Mouse (Mus musculus) olfactory bulb, adult 2 months (tissue): Measurements from ENCODE around the gene AC170998.1. TPM values are rescaled to one million over a fixed set of nuclear protein-coding genes. Genes with fewer than 3 reads are reported as not detected.
"Not testable (repeated sequence)": the region's sequence is repeated elsewhere in the genome, so short reads cannot be mapped to it uniquely, and the experiment has no call there.

Experiments
- H3K27ac ChIP-seq: fragments of 200-500 bp; 2 replicates; pipeline ENCODE4 v1.5.1; 2012; ENCODE audit warnings: low read depth, low read length; ENCODE audit not compliant: insufficient read depth
- H3K4me1 ChIP-seq: fragments of 200-500 bp; 2 replicates; pipeline ENCODE4 v1.6.1; 2012; ENCODE audit warnings: low read length; ENCODE audit not compliant: control insufficient read depth, insufficient read depth
- H3K4me3 ChIP-seq: fragments of 200-500 bp; 2 replicates; pipeline ENCODE4 v1.5.1; 2012; ENCODE audit warnings: mild to moderate bottlenecking, low read depth, low read length, moderate library complexity; ENCODE audit not compliant: insufficient read depth
- CTCF ChIP-seq: fragments of 200-500 bp; IDR thresholded peaks from 2 replicates; pipeline ENCODE4 v1.5.1; 2012; ENCODE audit warnings: low read depth, mild to moderate bottlenecking, low read length, moderate library complexity; ENCODE audit not compliant: insufficient read depth
- POLR2A ChIP-seq: fragments of 200-500 bp; IDR thresholded peaks from 2 replicates; pipeline ENCODE4 v1.6.1; 2012; ENCODE audit warnings: mild to moderate bottlenecking, low read depth, low read length, moderate library complexity; ENCODE audit not compliant: insufficient read depth
- WGBS: fragments of 180-500 bp; shearing (Covaris S2); methylation state at CpG from one replicate; pipeline ENCODE4 v1.1.7; 2018; 5-methylcytosine and 5-hydroxymethylcytosine counted together
- polyA plus RNA-seq: library from polyadenylated mRNA; stranded (reverse); fragments of >200 nt; gene quantifications from 2 replicates; pipeline ENCODE4 v1.2.4, GENCODE M21; 2012; ENCODE audit warnings: low replicate concordance; ENCODE audit not compliant: missing spikeins, insufficient read depth, insufficient read length

The AC170998.1 gene
- polyA plus RNA-seq, 1 experiment = not detected

DNA sequence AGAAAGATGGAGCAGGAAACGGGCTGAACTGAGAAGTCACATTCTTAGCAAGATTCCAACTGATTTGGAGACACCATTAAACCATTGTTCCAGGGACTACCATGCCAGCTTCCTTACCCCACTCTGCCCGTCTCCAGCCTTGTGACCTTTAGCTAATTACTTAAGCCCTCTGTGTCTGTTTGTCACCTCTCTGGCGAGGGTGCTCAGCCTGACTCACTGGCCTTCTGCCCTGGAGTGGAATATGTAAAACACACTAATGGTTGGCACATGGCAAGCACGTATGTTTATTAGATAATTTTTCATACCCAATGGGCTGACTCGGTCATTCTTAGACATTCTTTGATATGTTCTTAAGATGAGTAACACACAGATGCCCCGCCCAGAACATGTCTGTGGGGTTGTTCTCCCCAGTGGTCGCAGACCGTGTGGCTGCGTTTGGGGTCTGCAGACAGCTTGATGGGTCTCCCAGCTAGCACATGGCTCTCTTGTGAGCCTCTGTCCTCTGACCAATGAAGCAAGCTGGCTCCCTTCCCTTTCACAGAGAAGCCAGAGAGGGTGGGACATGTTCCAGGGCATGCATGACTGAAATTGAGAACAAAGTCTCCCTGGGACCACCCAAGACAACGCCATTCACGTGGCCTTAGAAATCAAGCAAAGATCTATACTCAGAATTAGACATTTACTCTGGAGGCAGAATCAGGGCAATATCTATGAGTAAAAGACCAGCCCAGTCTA is 41.1 kb downstream of the AC170998.1 start:
- Histone ChIP-seq H3K27ac (no peak overlapping the region), H3K4me3 (no peak overlapping the region), H3K4me1 (peaks cover 15% of the 10 kb centered on the region)
- WGBS = 79% methylated on average over 11 of the region's 11 CpGs
- TF ChIP-seq CTCF = no peak
- no peak for TF ChIP-seq POLR2A

DNA sequence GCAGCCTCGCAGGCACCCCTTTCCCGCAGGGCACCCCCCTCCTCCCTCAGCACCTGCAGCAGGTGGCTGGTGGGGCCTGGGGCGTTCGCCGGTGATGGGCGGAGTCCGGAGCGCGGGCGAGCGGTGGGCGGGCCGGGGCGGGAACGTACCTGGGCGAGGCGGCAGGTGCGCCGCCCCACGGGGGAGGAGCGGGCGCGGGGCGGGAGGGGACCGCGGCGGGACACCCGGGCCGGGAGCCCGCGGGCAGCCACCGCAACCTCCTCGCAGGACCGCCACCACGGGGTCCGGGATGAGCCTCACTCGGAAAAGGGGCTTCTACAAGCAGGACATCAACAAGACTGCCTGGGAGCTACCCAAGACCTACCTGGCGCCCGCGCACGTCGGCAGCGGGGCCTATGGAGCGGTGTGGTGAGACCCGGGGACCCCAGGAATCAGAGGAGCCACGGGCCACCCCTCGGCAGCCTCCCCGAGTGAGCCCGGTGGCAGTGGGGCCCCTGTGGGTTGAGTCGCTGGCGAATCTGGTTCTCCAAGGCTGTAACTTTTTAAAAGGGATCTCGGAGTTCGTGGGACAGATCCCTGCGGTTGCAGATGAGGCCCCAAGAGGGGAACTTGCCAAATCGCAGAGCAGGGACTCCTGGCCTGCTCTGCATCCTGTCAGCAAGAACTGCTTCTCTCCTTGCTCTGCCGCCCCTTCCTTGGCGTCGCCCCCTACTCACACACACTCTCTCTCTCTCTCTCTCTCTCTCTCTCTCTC is 43.4 kb downstream of the AC170998.1 start, which contains the start of gene Mapk13:
Mapk13 (plus strand) TSS at position 177 of the 754 bp plus-strand sequence.
- Histone ChIP-seq H3K4me3 (peak within 1 kb of the TSS; percentile 16), H3K4me1 (peaks cover 15% of the 10 kb centered on the region), H3K27ac (no peak within 1 kb of the TSS)
- TF ChIP-seq CTCF = no peak
- no peak for TF ChIP-seq POLR2A
- WGBS = 4% methylated on average over 58 of the region's 58 CpGs

- Histone ChIP-seq H3K27ac (no peak overlapping the region), H3K4me3 (peak overlapping the region; percentile 16), H3K4me1 (peaks cover 15% of the 10 kb centered on the region)
- WGBS = 6% methylated on average over 24 of the region's 24 CpGs
- TF ChIP-seq CTCF (no peak), POLR2A (no peak)
Observed at GRCm38 (mm10) chr17:28769875-28770421, 44.1 kb downstream of the AC170998.1 start.

DNA sequence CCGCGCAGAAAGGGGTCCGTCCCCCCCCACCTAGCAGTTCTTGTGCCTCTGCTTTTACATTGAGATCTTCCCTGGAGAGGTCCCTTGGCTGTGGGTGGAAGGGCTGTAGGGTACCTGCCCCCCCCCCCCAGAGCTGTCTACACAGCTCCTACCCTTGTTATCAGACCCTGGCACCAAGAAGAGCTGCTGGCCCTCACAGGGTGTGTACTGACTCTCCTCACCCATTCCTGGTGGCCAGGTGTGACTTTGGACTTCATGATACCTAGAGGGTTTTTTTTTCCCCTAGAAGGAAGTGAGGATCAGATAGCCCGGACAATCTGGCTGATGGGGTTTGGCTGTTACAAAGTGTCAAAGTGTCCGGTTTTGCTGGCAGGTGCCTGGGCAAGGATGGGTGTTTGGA is 45.4 kb downstream of the AC170998.1 start:
- H3K4me1 ChIP-seq = peaks cover 15% of the 10 kb centered on the region
- WGBS = 92% methylated on average over 5 of the region's 5 CpGs
- H3K4me3 ChIP-seq = no peak overlapping the region
- TF ChIP-seq POLR2A = no peak
- H3K27ac ChIP-seq = no peak overlapping the region

DNA sequence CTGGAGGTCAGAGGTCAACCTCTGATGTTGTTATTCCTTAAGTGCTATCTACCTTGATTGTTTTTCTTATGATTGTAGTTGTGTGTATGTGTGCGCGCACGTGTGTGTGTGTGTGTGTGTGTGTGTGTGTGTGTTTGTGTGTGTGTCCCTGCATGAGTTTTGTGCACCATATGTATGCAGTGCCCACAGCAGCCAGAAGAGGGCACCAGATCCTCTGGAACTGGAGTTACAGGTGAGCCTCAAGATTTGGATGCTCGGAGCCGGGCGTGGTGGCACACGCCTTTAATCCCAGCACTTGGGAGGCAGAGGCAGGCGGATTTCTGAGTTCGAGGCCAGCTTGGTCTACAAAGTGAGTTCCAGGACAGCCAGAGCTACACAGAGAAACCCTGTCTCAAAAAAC is 48.4 kb downstream of the AC170998.1 start:
- not testable (repeated sequence) for H3K27ac ChIP-seq, H3K4me3 ChIP-seq
- peaks cover 13% of the 10 kb centered on the region for H3K4me1 ChIP-seq
- WGBS = 96% methylated on average over 8 of the region's 9 CpGs

DNA sequence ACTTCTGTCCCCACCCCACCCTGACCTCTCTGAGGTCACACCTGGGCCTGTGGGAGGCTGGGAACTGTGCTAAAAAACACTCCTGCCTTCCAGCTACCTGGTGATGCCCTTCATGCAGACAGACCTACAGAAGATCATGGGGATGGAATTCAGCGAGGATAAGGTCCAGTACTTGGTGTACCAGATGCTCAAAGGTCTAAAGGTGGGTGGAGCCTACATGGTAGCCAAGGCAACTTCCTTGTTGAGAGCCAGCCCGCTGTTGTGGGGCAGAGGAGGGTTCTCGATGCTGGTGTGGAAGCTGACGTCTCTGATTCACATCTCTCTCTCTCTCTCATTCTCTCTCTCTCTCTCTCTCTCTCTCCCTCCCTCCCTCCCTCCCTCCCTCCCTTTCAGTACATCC is 49.3 kb downstream of the AC170998.1 start:
- Histone ChIP-seq H3K4me3 (no peak overlapping the region), H3K27ac (no peak overlapping the region), H3K4me1 (peaks cover 5% of the 10 kb centered on the region)
- 85% methylated on average over 4 of the region's 4 CpGs for WGBS
- TF ChIP-seq CTCF (no peak), POLR2A (no peak)

Other genes starting within 250 kb of the AC170998.1 start
- gene Fkbp5, start 208.6 kb upstream of the AC170998.1 start, polyA plus RNA-seq = 185 TPM in 1 of 2 replicates, not detected in the other
- not detected in 2 replicates for gene Armc12, start 195.3 kb upstream of the AC170998.1 start, polyA plus RNA-seq
- gene Clpsl2, start 176.7 kb upstream of the AC170998.1 start, polyA plus RNA-seq = not detected in 2 replicates
- gene Clps, start 165.3 kb upstream of the AC170998.1 start, polyA plus RNA-seq = not detected in 2 replicates
- not detected in 2 replicates for gene Lhfpl5, start 150.4 kb upstream of the AC170998.1 start, polyA plus RNA-seq
- gene Srpk1, start 103.4 kb upstream of the AC170998.1 start, polyA plus RNA-seq = 455 TPM in 1 of 2 replicates, not detected in the other
- not detected in 2 replicates for gene Slc26a8, start 35.9 kb upstream of the AC170998.1 start, polyA plus RNA-seq
- gene Mapk14, start 34.8 kb upstream of the AC170998.1 start, polyA plus RNA-seq = not detected in 2 replicates
- gene Mapk13, start 43.2 kb downstream of the AC170998.1 start, polyA plus RNA-seq = not detected in 2 replicates
- not detected in 2 replicates for gene Brpf3, start 75.0 kb downstream of the AC170998.1 start, polyA plus RNA-seq
- not detected in 2 replicates for gene Pnpla1, start 132.3 kb downstream of the AC170998.1 start, polyA plus RNA-seq
- gene 4930539E08Rik, start 189.2 kb downstream of the AC170998.1 start, polyA plus RNA-seq = not detected in 2 replicates
- not detected in 2 replicates for gene Pxt1, start 217.8 kb downstream of the AC170998.1 start, polyA plus RNA-seq
- not detected in 2 replicates for gene Kctd20, start 225.9 kb downstream of the AC170998.1 start, polyA plus RNA-seq